Mouse (Mus musculus) spleen, adult 18-20 months (tissue): ENCODE measurements around the gene Clstn2.

Experiments
- DNase-seq, 2 experiments: peaks; one replicate each; pipeline ENCODE4 v3.0.0; 2022; ENCODE audit warnings: mixed read lengths in 2 of 2

Clstn2 gene

GRCm38 (mm10) chr9:97677075-97677474, 355.9 kb downstream of the Clstn2 start:
- no peak for DNase-seq

- no peak for DNase-seq
Measured at GRCm38 (mm10) chr9:97672681-97673080, 360.3 kb downstream of the Clstn2 start.

- no peak for DNase-seq
Measured at GRCm38 (mm10) chr9:97672224-97672623, 360.8 kb downstream of the Clstn2 start.

- DNase-seq = no peak
Measured at GRCm38 (mm10) chr9:97670666-97671065, 362.3 kb downstream of the Clstn2 start.

DNA sequence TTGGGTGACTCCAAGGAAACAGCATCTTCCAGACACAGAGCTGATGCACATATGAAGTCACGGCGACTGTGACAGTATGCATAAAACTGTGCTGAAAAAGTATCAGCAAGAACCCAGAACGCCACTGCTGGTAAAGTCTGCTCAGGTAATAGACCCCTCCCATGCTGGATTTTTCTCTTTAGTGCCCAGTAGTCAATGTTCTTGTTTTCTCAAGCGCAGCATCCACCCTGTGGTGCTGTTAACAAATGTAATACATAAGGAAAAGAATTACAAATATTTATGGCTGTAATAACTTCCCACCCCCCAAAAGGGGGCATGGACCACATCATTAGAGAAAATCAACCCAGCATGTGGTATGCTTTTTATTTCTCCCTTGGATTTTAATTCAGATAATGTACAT, 372.0 kb downstream of the Clstn2 start:
- no peak for DNase-seq

DNA sequence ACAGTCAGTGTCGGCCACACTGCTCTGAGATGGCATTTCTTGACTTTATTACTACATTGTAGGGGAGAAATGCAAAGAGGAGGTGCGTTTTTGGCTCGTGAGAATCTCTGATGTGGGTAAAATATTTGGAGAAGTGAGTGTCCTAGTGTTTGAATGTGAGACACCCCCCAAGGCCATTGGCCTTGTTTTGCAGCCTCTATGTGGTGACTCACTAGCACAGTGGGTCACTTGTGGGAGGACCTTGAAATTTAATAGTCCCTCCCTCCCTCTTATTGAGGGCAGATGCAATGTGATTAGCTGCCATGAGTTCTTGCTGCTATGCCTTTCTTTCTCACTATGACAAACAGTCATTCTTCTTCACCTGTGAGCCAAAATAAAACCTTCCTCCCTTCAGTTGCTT, 374.2 kb downstream of the Clstn2 start:
- DNase-seq = no peak

GRCm38 (mm10) chr9:97648409-97648808, 384.6 kb downstream of the Clstn2 start:
- DNase-seq = no peak

DNA sequence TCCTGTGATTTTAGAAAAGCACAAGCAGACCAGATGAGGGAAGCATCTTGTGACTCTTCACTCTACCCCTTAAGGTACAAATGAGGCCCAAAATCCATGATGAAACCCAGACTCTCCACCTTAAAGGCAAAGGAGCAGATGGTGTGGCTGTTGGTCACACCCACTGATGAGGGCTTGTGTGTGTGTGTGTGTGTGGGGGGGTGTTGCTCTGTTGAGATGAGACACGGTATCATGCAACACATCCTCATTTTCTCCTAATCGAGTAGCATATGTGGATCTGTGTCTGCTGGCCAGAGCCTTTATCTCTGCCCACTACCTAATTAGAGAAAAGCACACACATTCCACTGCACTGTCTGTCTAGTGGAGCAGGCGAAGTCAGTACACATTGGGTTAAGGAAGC, 387.2 kb downstream of the Clstn2 start:
- no peak for DNase-seq

DNA sequence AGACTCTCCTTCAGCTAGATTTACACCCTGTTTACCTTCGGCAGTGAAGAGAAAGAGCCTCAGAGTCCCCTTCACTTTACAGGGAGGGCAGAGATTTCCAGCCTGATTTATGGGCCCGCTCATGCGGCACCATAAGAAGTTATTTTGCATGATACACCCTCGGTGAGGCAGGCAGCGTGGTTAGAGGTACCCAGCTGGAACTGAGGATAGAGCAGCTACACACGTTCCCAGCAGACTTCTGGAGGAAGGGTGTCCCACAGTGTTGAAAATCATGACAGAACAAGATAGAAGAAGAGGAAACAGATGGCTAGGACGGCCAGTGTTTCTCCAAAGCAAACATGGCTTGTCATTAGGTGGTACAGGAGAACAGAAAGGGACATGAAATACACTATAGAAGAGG, 390.6 kb downstream of the Clstn2 start:
- no peak for DNase-seq

DNA sequence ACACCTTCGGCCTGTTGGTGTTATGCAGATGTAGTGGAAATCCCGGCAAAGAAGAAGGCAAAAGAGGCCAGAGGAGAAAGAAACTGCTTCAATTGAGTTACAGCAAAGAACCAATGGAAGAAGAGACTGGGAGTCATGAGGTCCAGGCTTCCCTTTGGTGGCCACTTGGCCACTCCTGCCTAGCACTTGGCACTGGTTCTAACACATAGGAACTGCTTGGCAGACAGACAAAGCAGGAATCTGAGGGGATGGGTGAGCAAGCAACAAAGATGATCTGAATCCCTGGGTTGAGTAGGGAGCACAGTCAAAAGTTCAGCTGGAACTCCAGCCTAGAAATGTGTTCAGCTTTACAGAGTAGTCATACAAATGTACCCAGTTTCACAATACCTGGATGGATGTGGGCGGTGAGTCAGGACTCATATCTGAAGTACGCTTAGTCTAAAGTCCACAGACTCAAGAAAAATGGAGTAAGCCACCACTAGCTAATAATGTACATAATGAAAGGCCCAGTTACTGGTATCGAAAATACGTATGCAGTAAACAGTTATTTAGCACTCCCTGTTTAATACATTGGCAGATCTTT, 392.9 kb downstream of the Clstn2 start:
- no peak for DNase-seq

DNA sequence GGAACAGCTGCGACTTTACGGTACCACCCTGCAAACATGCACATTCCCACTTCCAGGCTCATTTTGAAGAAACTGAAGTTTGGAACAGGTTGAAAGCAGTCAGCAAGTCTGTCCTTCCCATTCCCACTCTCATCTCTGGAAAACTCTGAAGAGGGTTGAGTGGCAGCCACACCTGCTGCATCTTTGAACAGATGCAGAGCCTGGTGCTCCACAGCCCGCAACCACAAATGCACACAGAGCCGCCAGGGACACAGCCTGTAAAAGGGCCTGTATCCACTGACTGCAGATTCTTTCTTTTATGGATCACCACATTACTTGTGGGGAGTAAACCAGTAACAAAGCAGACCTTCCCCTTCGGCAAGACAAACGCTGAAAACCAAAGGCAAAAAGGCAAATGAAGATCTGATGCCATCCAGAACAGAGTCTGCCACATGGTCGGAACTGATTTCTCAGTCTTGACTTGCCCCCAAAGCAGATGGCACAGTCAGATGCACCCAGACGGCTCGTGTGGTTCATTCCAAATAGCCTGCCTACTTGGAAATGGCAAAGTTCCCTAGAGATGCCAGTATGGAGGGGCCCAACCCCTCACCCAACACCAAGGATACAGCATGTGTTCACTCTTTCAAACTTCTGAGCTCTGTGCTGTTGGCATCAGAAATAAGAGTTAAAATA, 394.2 kb downstream of the Clstn2 start:
- DNase-seq = no peak

DNA sequence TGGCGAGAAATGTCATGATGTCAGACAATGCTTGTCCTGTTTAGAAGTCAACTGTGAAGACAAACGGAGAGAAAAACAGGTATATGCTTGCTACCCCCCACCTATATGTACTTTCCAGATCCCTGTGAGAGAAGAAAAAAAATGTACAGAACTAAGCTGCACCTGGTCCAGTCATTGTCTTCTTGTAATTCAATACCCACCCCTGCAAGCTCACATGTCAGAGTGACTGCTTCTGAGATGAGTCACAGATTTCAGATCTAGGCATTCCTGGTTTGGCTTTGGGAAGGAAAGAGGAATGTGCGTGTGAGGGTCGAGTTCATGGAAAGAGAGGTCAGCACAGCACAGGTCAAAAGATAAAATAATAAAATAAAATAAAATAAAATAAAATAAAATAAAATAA, 397.6 kb downstream of the Clstn2 start:
- no peak for DNase-seq

DNA sequence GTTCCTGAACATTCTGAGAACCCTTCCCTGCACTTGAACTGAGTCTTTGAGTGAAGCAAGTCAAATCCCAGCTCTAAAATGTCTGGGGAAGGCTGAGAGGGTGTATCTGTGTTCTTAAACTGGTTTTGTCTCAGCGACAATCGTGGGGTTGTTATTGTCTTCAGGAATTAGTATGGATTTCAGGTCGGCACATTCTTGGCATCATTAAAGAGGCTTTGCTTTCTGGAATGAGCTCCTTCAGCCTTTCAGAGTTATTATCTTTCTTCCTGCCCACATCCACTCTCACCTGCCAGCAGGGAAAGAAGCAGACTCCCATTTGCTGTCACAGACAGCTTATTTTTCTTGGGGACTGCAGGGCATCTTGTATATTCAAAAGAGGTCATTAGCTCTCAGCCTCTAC, 398.1 kb downstream of the Clstn2 start:
- no peak for DNase-seq

DNA sequence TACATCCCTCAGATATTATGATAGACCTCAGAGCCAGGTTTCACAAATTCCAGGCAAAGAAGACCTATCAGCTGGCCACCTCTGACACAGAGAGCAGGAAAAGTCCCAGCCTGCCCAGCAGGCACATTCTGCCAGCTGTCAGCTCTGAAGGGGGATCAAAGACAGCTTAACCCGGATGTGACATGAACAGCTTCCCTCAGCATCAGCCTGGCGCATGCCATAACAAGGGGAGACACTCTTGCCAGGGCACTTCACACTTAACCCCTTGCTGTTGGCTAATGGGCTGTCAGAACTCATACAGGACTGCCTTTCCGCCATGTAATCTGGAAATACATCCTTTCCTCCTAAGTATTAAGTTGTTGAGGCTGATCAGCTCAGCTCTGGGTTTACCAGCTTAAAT, 403.8 kb downstream of the Clstn2 start:
- DNase-seq = no peak

DNA sequence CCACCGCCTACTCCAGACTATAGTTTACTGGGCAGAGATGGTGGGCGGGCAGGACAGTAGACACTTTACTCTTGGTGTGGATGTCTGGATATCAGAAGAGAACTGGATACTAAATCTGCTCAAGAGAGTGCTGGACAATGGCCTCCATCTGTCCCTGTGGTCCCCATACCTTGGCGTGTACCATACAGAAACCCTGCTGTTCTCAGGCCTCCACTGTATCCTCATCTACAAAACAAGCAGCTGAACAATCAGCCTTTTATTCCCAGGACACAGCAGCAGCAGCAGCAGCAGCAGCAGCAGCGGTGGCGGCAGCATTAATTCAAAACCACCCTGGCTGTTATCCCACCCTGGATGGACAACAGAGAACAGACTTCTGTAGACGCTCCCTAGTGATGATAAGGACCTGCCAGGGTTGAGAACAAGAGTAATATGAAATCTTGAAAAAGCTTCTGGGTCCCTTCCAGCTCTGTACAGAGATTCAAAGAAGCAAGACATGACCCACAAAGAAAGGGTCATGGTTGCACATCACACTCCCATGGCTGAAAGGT, 404.5 kb downstream of the Clstn2 start:
- DNase-seq = no peak

- DNase-seq = no peak
Measured at GRCm38 (mm10) chr9:97627916-97628315, 405.1 kb downstream of the Clstn2 start.

- no peak for DNase-seq
Measured at GRCm38 (mm10) chr9:97610566-97610965, 422.4 kb downstream of the Clstn2 start.

- no peak for DNase-seq
Measured at GRCm38 (mm10) chr9:97603729-97604128, 429.3 kb downstream of the Clstn2 start.

- no peak for DNase-seq
Measured at GRCm38 (mm10) chr9:97602476-97602875, 430.5 kb downstream of the Clstn2 start.

DNA sequence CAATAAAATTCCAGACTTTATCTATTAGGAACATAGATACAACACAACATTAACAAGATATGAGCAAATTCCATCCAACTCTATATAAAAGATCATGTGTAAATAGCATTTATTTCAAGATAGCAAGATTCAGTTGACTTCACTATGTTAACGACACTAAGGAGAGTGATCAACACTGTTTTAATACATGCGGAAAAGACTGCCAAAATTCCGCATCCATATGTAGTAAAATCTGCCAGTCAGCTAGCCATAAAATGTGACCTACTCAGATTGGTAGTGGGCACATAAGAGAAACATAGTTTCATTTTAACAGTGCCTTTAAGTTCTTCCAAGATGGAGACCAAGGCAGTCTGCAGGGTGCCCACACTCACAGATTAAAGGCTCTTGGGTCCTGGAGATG, 434.0 kb downstream of the Clstn2 start:
- no peak for DNase-seq

DNA sequence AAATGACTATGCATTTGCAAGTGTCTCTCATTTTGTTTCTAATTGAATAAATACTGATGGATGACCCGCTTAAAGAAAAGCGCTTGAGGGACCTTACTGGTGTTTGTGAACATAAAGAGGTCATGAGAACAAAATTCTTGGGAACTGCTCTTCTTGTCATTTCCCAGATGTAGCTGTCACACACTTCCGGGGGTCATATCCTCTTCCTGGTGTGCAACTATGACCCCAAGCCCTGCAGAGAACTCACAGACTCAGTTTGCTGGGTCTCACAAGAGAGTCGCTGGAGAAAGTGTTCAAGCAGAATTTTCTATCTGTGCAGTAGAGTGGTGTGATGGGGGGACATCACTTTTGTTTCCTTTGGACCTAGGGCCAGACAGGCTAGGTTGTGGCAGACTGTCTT, 442.3 kb downstream of the Clstn2 start:
- no peak for DNase-seq

GRCm38 (mm10) chr9:97570881-97571280, 462.1 kb downstream of the Clstn2 start:
- DNase-seq = no peak

DNA sequence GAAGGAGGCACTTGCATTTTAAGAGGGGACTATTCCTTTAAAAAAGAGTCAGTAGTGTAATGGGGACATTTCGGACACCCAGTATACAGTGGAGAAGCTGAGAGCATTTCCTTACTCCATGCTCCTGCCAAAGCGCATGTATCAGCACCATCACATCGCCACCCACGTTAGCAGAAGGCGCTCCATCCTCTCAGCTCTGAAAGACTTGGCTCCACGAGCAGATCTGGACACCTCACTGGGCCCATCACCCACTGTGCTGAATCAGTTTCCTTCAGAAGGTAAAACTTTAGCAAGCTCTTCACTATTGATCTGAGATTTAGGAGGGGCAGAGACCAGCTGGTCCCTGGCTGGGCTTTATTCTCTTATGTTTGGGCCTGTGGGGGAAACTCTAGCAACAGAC, 469.9 kb downstream of the Clstn2 start:
- DNase-seq = no peak

DNA sequence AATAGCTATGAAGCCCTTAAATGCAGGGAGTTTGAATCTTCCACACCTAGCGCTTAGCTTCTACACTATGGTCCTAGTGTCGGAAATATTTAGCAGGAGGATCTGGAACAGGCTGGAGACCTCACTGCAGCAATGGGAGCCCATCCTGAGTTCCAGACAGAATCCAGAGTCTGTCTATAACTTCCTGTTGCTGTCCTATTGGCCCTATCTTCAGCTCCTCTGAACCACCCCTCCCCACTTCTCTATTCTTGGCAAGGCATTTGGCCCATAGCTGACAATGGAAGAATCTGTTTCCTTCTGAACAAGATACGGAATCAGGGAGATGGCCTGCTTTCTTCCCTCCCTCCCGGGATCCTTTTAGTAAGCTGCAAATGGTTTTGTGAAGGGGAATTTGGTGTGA, 488.6 kb downstream of the Clstn2 start:
- DNase-seq = no peak

DNA sequence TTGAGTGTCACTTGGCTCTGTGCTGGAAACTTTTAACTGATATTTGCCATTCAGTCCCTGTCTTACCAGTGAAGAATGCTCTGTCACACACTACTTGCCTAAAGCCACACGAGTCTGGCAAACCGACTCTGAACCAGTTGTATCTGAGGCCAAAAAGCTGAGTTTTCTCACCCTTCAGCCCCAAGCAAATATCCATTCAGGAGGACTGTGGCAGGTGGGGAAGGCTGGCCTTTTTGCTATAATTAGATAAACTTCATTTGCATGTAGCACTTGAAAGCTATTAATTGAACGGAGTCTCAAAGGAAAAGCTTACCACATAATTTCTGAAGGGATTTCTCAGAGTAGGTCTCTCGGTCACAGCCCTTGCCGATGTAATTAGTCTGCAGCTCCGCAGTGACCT, 491.6 kb downstream of the Clstn2 start:
- DNase-seq = no peak
